In genomic region chr6:122784866-122785265, GRCm38 (mm10) we compare ENCODE assay signal across 10 mouse cellular contexts. TPM values are rescaled to one million over a fixed set of nuclear protein-coding genes. Genes with fewer than 3 reads are reported as not detected.
A peak's percentile ranks its signal among the peaks of the same experiment; 100 is the strongest.
DNase-seq lines count a peak whose midpoint lies in the region; ATAC-seq and TF ChIP-seq lines count a peak whose summit lies in the region.
"Had no signal": no experiment of that assay in that cellular context is flagged by ENCODE, and none has a peak within 500 bp of the region (broad histone marks: within the 10 kb centered on the region; RNA-seq: fewer than 3 reads in every experiment).

No protein-coding gene starts in this region.

- H3K36me3 ChIP-seq in splenic B cell, adult 2 months (ENCODE audit: control insufficient read depth, insufficient read depth, low read length, poor library complexity, severe bottlenecking) = no peaks in the 10 kb centered on the region
- H3K36me3 ChIP-seq: lung, embryonic 15.5 days had no signal

- CTCF ChIA-PET in Patski (lab: Charles Lee) = interaction anchor here (0.6 to 3.2 kb wide), 6 partner anchors 9 to 117 kb away, joined by 3 to 13 read pairs (median 4); no protein-coding TSS in a partner anchor

- no peak overlapping the region for H3K4me3 ChIP-seq in gastrocnemius, adult 2 months
- H3K4me3 ChIP-seq: lung, embryonic 15.5 days had no signal

- POLR2A ChIA-PET in Patski (lab: Charles Lee) = no interaction called here

- peak; percentile 46 for TF ChIP-seq CTCF in Patski (IDR thresholded peaks at IDR 0.05)
- TF ChIP-seq CTCF in gastrocnemius, adult 2 months (IDR thresholded peaks at IDR 0.05) = no peak; the same call in 1 of the 2 replicates

- intact Hi-C loops in gastrocnemius, adult 2 months (cut with DNase I) = loop anchor here (10.0 kb wide), 1 partner anchor 120 kb away; no protein-coding TSS in a partner anchor

- ATAC-seq in frontal cortex, adult (ENCODE audit: low TSS enrichment) = peak; percentile 56; the same call in 1 of the 2 replicates
- ATAC-seq in Patski = no peak
- ATAC-seq: forebrain, embryonic 14.5 days had no signal

- no peak overlapping the region for H3K27ac ChIP-seq in gastrocnemius, adult 2 months
- H3K27ac ChIP-seq: lung, embryonic 15.5 days had no signal

- in situ Hi-C loops in Patski (cut with MboI; ENCODE audit: low pct_unique_long_range_greater_than_20kb) = loop anchor here (5.0 kb wide), 2 partner anchors 43 to 123 kb away; no protein-coding TSS in a partner anchor

- no peak for DNase-seq in frontal cortex, postnatal 25 days (ENCODE audit: low spot score in 2 of 2)
- peak; percentile 13 for DNase-seq in lung, postnatal 36 days
- no peak for DNase-seq in lung, postnatal 25 days (ENCODE audit: low spot score)
- DNase-seq in Patski (ENCODE audit: low read depth, low spot score) = no peak
- DNase-seq in splenic B cell, adult 2 months (ENCODE audit: low read depth, low spot score) = peak; percentile 44
- no peak for DNase-seq in gastrocnemius, adult 2 months
- no peak for DNase-seq in ovary, postnatal 14 days (ENCODE audit: low spot score)

- H3K27me3 ChIP-seq in Patski = no peaks in the 10 kb centered on the region
- no peaks in the 10 kb centered on the region for H3K27me3 ChIP-seq in splenic B cell, adult 2 months (ENCODE audit: control insufficient read depth, insufficient read depth, low read length, poor library complexity, severe bottlenecking)
- H3K27me3 ChIP-seq: lung, embryonic 15.5 days had no signal

RNA-seq across cellular contexts. Expression of gene Slc2a3, which starts 16.6 kb away (rescaled TPM):
- polyA plus RNA-seq in Patski (2021) = 0.19 TPM
- total RNA-seq in gastrocnemius, adult 2 months (2021) = 1 to 10 TPM; 1.7 to 7.6 TPM

RNA-seq across cellular contexts. Expression of gene Foxj2, which starts 34.8 kb away (rescaled TPM):
- polyA plus RNA-seq in Patski (2021) = 19.6 TPM
- total RNA-seq in gastrocnemius, adult 2 months (2021) = 10 to 100 TPM; 26.4 to 29.1 TPM

Comparison
In these comparisons a context has a peak if more than half of its experiments do, and no peak if none do; other contexts are left out.
1. DNase-seq: peak in lung, postnatal 36 days (single experiment) and splenic B cell, adult 2 months (single experiment); none in frontal cortex, postnatal 25 days (0 of 2), lung, postnatal 25 days (single experiment), Patski (single experiment), gastrocnemius, adult 2 months (single experiment) and ovary, postnatal 14 days (single experiment).